Mouse (Mus musculus): ENCODE measurements around the gene Lrrc18.

The Lrrc18 gene

GRCm38 (mm10) chr14:33053441-33053840, 62.3 kb downstream of the Lrrc18 start:
- no peak for DNase-seq (ENCODE audit: low spot score in 2 of 2)

- no peak for DNase-seq (ENCODE audit: low spot score in 2 of 2)
These were observed 67.9 kb downstream of the Lrrc18 start for GRCm38 (mm10) chr14:33058881-33059660.

GRCm38 (mm10) chr14:33062996-33063395, 71.8 kb downstream of the Lrrc18 start:
- DNase-seq (ENCODE audit: low spot score in 2 of 2) = no peak

Measured in spleen, postnatal 36 days (tissue).